Mouse (Mus musculus) layer of hippocampus, postnatal 36 days (tissue): ENCODE measurements around the gene Ksr2. TPM values are rescaled to one million over a fixed set of nuclear protein-coding genes. Genes with fewer than 3 reads are reported as not detected.
"Not testable (repeated sequence)": the region's sequence is repeated elsewhere in the genome, so short reads cannot be mapped to it uniquely, and the experiment has no call there.

Experiments
- DNase-seq, 2 experiments: peaks; one replicate each; pipeline ENCODE4 v3.0.0; 2022
- total RNA-seq, 2 experiments: library from RNA; stranded (reverse); gene quantifications; 2 replicates each; pipeline ENCODE4 v1.2.3; 2021

Ksr2 gene
- total RNA-seq, result 10 to 100 TPM; 34.6 to 42.0 TPM

GRCm38 (mm10) chr5:117413507-117414501, at the start of gene Ksr2:
TSS of gene Ksr2 (plus strand) at chr5:117414000.
- DNase-seq, result peak; percentile 77 to 81

DNA sequence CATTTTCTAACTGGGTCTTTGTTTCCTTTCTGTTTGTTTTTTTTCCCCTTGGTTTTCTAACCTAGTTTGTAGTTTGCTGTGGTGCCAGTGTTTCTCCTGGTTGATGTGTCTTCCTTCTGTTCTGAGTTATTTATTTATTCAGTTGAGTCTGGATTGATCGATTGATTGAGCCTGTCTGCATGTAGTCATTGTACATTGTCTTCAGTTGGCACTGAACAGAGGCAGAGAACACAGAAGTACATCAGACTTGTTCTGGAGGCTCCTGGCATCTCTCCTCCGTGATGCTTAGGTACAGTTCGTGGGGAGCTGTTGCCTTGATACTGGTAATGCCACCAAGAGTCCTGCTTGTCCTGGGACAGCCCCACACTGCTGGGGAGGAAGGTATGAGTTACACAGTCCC, 49.0 kb upstream of the Ksr2 start:
- DNase-seq, result no peak

GRCm38 (mm10) chr5:117365904-117366561, 47.8 kb upstream of the Ksr2 start:
- no peak for DNase-seq

- no peak for DNase-seq
Observed at GRCm38 (mm10) chr5:117367206-117367605, 46.6 kb upstream of the Ksr2 start.

DNA sequence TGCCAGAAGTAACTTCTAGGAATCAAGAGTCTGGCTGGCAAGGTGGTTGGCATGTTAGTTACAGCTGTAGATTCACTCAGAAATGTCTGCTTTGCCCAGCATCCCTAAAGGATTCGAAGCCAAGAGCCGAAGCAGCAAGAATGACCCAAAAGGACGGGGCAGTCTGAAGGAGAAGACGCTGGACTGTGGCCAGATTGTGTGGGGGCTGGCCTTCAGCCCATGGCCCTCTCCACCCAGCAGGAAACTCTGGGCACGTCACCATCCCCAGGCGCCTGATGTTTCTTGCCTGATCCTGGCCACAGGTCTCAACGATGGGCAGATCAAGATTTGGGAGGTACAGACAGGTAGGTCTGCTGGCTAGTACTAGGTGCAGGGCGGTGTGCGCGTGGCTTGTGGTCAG, 43.2 kb upstream of the Ksr2 start:
- no peak for DNase-seq

- no peak for DNase-seq
Observed at GRCm38 (mm10) chr5:117373418-117373817, 40.4 kb upstream of the Ksr2 start.

- no peak for DNase-seq
Observed at GRCm38 (mm10) chr5:117374372-117375049, 39.3 kb upstream of the Ksr2 start.

DNA sequence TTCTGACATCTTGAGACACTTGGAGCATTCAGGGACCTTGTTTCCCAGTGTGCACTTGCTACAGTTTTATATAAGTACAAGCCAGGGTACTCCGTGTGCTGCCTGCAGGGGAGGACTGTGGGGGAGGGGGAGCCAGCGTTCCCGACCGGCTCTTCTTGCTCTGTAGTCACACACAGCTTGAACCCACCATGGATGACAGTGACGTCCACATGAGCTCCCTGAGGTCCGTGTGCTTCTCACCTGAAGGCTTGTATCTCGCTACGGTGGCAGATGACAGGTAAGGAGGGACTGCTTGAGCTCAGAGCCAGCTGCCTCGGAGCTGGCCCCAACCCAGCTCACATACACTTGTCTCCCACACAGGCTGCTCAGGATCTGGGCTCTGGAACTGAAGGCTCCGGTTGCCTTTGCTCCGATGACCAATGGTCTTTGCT, 37.5 kb upstream of the Ksr2 start:
- no peak for DNase-seq

GRCm38 (mm10) chr5:117377731-117378130, 36.1 kb upstream of the Ksr2 start:
- not testable (repeated sequence) for DNase-seq

GRCm38 (mm10) chr5:117380199-117380598, 33.6 kb upstream of the Ksr2 start:
- no peak for DNase-seq

GRCm38 (mm10) chr5:117381785-117382184, 32.0 kb upstream of the Ksr2 start:
- no peak for DNase-seq

GRCm38 (mm10) chr5:117383198-117383597, 30.6 kb upstream of the Ksr2 start:
- DNase-seq, result no peak

- peak in 1 of 2 experiments; percentile 21 for DNase-seq
Observed at GRCm38 (mm10) chr5:117388296-117388751, 25.5 kb upstream of the Ksr2 start.

- DNase-seq, result peak; percentile 94
Observed at GRCm38 (mm10) chr5:117388877-117389276, 24.9 kb upstream of the Ksr2 start, which contains the start of gene Rfc5. TSS of gene Rfc5 (minus strand) at chr5:117389047.

- DNase-seq, result no peak
Observed at GRCm38 (mm10) chr5:117390895-117391294, 22.9 kb upstream of the Ksr2 start.

DNA sequence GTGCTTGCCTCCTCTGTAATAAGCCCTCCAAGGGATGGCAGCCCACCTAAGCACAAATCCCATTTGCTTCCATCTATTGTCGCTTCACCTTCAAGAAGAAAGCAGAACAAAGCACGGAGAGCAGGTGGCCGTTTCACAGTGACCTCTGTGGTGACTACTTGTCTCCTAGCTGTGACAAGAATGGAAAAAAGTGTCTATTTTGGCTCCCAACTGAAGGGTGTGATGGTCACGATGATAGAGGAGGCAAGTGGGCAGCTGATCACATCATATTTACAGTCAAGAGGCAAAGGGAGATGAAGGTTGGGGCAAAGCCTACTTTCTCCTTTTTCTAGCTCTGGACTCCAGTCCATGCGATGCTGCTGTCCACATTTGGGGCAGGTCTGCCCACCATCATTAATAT, 18.0 kb upstream of the Ksr2 start:
- no peak for DNase-seq

DNA sequence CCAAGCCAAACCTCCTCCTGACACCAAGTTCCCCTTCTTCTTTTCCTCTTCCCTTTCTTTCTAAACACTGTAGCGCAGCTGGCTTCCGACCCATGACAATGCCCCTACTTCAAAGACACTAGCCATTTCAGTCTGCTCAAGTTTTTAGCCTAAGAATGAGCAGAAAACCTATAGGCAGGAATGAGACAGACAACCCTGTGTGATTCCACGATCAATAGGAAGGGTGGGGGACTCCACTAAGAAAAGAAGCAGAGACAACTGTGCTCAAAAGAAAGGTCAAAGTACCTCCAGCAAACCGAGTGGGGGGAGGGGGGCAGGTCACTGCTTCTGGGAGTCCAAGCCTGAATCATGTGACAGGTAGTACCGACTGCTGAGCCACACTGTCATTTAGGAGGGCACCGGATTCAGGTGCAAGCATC, 17.2 kb upstream of the Ksr2 start:
- DNase-seq, result no peak

DNA sequence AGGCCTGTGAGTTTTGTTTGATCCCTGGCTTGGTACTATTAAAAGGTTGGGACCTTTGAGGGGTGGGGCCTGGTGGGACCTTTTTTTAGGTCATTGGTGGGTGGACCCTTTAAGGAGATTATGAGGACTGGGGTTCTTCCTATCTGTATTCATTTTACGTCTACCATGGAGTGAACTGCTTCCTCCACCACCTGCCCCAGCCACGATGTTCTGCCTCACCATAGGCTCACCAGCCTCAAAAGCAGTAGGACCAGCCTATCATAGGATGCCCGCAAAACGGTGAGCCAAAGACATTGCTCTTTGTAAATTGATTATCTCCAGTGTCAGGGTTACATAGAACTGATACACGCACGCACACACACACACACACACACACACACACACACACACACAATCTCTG, 16.4 kb upstream of the Ksr2 start:
- DNase-seq, result no peak

DNA sequence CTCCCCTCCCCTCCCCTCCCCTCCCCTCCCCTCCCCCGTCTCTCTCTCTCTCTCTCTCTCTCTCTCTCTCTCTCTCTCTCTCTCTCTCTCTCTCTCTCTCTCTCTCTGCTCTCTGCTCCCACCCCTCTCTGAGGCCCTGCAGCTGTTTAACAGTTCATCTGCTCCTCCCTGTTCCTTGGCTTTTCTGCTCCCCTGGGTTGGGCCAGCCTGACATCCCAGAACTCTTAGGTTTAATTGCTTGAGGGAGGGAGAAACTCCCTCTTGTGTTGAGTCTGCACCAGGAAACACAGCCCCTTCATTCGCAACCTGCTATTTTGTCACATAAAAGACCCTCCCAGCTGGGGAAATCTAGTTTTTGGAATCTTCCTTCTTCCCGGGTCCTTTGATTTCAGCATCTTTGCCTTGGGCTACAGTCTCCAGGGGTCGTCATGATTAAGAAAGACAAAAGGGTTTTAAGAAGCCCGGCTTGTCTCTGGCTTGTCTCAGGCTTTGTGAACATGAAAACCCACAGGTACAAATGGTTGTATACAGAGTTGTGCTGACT, 15.7 kb upstream of the Ksr2 start:
- no peak for DNase-seq

- DNase-seq, result no peak
Observed at GRCm38 (mm10) chr5:117399281-117399680, 14.5 kb upstream of the Ksr2 start.

DNA sequence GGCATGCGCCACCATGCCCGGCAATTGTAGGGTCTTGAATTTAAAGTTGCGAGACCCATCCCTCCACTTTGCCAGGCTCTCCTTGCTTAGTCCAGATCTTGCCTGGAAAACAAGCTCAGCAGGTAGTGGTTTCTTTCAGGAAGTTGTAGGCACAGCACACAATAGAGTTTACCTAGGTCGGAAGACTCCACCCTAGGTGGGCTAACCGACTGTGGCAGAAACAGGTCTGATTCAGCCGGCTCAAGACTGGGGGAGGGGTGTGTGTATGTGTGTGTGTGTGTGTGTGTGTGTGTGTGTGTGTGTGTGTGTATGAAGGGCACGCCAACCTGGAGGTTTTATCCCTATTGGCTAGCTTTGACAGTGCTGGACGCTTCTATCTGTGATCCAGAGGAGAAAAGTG, 10.2 kb upstream of the Ksr2 start:
- no peak for DNase-seq

DNA sequence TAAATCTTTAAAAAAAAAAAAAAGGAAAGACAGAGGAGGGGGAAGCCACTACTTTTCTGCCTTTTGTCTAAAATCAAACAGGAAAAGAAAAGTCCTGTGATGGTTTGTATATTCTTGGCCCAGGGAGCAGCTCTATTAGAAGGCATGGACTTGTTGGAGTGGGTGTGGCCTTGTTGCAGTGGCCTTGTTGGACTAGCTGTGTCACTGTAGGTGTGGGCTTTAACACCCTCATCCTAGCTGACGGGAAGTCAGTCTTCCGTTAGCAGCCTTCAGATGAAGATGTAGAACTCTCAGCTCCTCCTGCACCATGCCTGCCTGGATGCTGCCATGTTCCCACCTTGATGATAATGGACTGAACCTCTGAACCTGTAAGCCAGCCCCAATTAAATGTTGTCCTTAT, 9.1 kb upstream of the Ksr2 start:
- not testable (repeated sequence) for DNase-seq
